Mouse (Mus musculus) spleen, adult 18-20 months (tissue): ENCODE measurements around the gene Adgb.
"Not testable (repeated sequence)": the region's sequence is repeated elsewhere in the genome, so short reads cannot be mapped to it uniquely, and the experiment has no call there.

Source experiments
- DNase-seq, 2 experiments: peaks; one replicate each; pipeline ENCODE4 v3.0.0; 2022; ENCODE audit warnings: mixed read lengths in 2 of 2

Adgb gene

DNA sequence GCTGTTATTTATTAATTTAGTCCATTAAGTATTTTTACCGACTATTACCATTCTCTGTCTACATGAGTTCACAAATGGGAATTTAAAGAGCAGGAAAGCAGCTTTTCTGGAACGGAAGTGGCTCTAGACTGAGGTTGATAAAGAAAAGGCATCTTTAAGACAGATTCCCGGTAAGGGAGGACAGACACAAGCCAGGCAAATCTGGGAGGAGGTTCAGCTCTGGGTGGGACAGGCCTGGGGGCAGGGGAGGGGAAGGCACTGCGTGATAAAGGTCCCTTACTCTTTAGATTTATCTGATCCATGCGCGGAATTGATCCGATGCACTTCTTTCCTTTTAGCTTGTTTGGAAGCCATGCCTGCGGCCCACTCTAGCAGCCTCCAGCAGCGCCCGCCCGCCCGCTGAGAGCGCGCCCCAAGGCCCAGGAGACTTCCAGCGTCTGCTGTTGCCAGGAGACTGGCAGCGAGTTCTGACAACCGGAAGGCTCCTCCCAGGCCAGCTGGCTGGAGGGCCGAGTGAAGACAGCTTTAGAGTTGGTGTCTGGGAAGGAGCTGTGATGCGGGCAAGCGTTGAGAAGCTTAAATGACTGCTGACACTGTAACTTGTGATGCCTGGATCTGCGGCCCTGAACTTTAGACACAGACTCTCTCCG lies at the start of gene Adgb:
Gene Adgb, minus strand, starts transcription at position 366 of the 650 bp plus-strand sequence.
- peak in 1 of 2 experiments; percentile 10 for DNase-seq

DNA sequence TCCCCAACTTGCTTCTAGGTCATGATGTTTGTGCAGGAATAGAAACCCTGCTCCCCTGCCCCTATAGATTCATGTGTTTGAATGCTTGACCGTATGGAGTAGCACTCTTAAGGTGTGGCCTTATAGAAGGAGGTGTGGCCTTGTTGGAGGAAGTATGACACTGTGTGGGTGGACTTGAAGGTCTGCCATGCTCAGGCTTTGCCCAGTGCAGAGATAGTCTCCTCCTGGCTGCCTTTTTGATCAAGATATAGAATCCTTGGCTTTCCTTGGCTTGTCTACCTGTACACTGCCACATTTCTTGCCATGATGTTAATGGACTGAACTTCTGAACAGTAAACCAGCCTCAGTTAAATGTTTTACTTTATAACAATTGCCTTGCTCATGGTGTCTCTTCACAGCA lies 8.0 kb upstream of the Adgb start:
- DNase-seq, result no peak

DNA sequence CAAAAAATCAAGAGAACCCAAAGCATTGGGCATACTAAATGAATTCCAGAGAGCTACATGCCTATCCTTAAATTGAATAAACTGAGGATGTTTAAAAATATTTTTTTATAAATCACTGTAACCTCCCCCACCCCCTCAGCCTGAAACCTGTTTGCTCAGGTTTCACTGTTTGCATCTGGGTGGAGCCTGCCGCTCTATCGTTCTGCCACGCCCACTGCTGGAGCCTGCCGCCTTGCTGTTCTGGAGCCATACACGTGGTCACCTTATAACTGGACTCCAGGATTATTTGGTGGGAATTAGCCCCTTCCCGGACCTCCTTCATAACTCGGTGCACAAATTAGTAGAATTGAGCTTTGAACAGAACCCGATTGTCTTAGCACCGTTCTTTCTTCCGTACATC lies 5.3 kb upstream of the Adgb start:
- DNase-seq, result not testable (repeated sequence)

DNA sequence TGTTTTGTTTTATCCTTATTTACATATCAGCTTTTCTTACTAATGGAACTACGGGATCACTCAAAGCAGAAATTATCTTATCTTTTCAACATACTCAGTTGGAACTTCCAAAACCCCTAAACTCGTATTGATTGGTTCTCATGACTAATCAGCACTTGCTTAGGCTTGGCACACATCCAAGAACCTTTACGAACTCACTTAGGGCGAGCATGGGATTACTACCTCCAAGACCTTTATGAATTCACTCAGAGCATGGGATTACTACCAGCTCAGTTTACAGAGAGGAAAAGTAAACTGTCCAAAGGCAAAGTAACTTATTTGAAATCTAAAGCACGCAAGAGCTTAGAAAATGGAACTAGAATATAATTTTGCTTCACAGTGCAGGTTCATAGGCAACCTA lies 4.8 kb upstream of the Adgb start:
- DNase-seq, result no peak

DNA sequence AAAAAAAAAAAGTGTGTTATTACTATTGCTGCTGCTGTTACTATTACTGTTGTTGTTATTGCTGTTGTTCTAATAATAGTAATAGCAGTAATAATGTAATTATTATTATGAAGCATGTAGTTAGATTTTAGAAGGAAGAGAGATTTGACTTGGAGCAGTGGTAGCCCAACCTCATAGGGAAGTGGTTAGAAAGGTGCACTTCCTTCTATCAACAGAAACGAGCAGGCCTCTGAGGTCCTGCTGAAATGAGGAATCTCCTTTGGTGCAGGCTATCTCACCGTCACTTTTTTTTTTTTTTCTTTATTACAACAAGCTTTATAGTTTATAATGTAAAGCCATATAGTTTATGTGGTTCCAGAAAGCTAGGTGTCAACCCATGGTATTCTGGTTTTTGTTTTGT lies 4.4 kb upstream of the Adgb start:
- no peak for DNase-seq

DNA sequence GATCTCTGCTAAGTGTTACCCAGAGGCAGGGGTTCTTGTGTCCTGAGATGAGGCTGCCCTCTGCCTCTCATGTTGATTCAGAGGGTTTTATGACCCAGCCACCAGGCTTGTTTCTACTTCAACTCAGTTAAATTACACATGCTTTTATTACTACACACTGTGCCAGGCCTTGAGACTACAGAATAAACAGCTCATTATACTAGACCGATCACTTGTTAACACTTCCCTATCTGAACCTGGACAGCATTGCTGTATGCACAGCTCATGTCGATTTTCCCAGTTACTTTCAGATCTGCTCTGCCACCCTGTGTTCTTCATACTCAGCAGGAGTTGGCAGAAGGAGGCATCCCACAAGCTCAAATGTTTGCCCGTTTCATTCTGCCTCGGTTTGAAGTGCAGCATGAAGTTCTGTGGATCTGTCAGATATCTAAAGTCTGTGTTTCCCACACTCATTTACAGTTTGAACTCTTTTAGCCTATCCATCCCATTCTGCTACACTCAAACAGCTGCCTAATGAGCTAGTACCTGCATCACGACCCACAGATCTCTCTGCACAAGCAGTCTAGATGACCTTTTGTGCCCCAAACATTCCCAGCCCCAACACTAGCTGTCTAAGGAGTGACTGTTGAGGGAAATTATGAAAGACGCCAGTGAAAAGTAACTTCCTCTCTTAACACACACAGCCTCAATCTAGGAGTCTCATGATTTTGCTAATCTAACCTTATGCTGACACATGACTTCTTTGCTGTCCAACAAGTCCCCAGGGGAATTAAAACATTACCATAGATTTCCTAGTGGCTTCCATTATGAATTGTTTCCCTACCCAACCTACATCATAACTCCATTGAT lies 3.2 kb downstream of the Adgb start:
- DNase-seq, result no peak

DNA sequence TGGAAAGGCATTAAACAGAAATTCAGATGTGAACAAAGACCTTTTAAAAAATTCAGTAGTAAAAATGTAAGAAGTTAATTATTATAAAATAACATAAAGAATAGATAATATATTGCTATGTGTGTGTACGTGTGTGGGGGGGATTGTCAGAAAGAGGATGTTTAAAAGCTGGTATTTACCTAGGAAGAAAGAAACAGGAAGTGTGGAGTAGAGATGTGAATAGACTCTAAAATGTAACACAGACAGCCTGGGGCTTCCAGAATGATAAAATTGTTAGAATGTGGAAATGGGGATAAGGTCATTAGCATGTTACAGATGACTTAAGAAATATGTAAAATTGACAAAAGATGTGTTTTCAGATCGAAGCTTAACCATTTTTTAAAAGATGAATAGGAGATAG lies 12.0 kb downstream of the Adgb start:
- no peak for DNase-seq

DNA sequence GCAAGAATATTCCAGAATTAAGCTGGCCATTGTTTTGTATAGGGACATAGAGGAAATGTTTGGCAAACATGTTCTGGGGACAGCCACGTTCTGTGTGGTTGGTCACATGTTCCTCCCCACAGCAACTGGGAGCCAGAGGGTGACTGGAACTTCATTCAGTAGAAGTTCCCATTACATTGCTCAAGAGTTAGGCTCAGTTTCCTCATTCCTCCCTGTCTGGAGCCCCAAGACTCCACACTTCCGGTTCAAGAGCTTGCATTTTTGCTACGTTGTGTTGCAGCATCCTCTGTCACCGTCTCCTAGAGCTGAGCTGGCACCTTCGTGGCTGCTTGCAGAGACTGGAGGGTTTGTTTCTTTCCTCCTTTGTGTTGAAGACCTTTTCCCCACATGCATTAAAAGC lies 15.1 kb downstream of the Adgb start:
- no peak for DNase-seq

DNA sequence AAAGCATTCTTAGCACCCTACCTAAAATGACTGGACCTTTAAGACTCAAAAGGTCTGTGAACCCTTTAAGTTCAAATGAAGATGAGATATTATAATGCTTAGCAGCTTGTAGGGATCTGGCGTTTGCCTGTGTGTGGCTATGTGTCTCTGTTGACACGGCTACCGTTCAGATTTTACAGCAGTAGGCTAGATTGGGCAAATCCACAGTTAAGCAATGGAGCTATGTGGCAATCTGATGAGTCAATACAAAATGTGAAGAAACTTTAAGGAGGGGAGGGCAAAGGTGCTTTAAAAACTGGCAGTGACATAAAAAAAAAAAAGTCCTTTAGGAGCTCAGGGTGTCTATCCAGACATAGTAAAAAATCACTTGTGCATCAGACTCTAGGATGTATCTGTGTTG lies 23.1 kb downstream of the Adgb start:
- no peak for DNase-seq

DNA sequence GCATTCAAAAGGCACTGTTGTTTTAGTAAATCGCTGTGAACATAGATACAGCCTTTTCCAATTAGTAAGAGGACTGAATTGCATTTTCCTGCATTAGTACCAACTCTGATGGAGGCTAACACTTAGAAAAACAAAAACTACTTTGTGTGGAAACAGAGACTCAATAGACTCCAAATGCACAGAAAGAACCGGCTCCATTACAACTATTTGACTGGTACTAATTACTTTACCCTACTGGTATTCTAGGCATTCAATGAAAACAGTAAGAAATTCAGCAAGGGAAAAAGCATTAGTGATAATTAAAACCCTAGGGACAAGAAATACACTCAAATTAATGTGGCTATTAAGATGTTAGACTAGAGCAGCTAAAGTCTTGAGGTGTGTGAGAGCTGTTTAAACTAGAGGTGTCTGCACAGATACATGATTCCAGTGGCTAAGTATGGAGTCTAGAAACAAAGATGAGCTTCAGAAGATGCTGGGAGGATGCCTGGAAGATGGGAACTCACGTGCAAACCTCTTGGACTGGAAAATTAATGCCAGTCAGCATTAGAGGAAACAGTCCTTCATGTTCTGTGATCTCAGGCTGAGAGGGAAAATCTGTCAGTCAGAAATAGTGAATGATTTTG lies 27.2 kb downstream of the Adgb start:
- DNase-seq, result no peak

DNA sequence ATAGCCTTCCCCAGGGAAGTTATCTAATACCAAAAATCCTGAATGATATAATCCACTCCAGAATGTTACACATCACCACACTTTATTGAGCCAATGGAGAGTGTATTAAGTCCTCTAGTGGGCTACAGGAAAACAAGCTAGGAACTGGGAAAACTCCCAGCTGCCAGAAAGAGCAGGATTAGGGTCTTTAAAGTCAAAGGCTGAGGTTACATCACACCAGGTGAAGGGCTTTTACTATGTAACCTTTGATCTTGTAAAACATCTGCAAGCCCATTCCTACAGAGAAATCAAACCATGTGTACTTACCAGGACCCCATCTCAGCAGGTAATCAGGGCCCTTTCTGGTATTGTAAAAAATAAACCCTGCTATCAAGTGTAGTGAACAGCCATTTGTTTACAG lies 28.6 kb downstream of the Adgb start:
- DNase-seq, result no peak

DNA sequence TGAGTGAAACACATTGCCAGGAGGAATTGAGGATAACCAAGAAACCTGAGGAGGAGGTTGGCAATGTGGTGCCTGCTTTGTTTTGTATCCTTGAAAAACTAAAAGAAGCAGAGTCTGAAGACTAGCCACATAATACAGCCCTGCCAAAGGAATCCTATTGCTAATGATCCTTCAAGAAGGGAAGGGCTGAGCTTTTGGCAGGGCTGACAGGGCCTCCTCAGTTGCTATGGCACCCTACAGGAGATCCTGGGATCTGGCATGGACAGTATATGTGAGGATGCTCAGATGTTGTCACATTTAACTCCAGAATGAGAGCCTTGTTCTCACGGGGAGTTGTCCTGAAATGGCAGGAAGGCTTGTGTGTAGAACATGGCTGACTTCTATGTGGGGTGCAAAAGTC lies 37.1 kb downstream of the Adgb start:
- DNase-seq, result no peak

DNA sequence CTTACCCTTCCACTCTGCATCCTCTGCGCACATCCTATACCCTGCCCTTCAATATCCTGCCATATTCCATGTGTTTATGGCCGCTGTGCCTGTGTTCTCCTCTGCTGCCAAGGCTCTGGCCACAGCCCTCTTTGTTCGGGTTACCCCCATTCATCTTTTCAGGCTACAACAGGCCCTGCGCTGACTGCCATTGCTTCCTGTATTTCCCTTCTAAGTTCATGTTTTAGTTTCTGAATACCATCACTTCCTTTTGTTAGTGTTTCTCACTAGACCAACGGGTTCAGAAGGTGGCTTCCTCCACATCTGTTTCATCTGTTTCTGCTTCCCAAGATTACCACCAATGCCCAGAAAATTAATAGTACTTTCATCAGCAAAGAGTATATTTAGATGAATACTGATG lies 42.5 kb downstream of the Adgb start:
- no peak for DNase-seq

DNA sequence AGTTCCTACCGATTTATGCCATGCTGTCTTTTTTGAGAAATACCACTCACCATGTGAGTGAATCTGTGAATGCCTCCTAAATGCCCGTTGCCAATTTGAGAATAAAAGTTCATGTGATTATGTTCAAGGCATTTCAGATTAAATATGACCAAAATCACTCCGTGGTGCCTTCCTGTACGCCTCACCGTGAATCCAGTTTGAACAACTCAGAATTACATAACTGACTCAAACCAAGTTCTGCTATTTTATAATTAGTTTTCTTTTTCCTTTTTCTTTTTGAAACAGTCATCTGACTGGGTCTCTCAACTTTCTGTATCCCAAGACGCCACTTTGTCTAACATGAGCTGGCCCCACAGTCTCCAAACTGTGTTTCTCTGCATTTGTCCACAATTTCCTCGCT lies 43.1 kb downstream of the Adgb start:
- DNase-seq, result no peak

DNA sequence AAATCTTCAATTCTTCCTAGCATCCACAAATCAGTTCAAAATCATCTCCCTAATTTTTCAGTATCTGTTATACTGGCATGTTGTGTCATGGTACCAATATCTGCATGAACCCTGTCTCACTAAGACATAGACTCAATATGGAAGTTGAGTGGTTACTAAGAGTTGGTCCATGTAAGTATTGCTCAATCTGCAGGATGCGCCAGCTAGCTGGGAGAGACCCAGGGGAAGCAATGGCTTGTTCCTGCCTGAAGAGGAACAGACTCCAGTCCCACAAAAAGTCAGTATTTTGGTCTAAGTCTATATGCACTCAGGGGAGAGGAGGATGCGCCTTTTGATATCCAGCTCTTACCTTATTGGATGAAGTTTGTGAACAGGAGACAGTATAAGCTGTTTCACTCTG lies 47.7 kb downstream of the Adgb start:
- DNase-seq, result no peak

DNA sequence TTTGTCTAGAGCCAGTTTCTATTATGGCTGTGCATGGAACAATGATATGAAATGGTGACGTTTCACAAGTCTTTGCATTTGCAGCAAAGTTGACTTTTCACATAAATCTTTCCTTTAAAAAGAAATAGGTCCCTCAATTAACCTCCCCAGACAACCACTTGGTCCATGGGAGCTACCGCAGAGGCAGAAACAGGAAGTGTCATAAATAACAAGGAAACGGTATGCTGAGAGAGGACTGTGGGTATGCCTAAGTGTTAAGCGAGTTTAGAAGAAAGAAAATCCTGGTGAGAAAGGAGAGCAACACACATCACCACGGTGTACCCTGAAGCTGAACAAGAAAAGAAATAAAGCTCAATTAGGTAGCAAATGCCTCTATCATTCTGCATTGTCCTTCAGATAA lies 61.1 kb downstream of the Adgb start:
- DNase-seq, result no peak

DNA sequence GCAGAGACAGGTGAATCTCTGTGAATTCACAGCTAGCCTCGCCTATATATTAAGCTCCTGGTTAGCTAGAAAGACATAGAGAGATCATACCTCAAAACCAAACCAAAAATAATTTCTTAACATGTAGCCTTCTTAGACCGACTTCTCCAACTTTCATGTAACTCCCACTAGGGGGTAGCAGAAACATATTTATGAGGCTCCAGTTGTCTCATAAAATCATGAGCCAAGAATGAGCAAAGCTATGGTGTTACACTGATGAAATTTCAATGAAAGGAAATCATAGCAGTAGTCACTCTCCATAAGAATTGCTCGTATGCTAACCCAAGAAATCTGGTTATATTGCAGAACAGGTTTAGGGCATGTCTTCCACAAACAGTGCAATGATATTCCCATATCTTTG lies 64.0 kb downstream of the Adgb start:
- no peak for DNase-seq

DNA sequence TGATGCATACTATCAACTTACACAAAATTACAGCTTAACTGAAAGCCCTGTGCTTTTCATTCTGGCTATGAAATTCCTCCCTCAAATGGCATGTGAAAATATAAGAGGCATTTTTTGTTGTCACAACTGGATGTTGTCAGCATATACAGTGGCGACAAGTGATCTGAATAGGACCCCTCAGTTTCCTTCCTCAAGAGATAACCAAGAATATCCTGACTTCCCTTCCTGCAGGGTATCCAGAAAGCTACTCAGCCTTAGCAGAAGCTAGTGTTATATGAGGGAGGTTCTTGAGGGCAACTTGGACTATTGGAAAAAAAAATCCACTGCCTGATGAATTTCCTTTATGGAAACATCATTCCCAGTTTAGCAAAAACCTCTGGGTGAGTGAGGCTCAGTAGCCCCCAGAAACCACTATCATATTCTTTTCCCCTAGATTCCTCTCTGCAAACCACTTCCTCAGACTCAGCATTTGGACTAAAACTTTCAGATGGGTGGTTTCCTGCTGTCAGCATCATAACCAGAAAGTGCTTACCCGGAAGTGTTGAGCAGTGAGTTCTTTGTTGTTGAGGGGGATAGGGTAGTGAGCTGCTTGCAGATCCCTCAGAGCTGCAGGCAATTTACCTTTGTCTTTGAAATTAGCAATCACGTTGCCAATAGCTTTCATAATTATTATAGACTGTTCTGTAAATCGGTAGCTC lies 76.2 kb downstream of the Adgb start:
- no peak for DNase-seq

DNA sequence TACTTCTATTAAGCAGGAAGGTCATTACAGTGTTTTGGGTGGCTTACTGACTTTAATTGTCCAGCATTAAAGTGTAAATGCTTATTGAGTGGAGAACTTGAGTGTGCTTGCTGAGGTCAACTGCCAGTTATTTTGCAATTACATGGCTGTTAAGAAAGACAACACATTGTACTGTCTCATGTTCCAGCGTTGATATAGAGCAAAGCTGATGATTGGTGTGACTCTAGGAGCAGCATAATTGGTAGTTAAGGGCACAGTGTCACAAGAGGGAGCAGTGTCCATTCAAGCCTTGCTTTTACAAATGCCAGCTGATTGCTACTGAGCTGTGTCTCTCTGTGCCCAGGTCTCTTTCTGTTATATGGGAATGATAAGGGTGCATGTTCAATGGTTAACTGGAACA lies 97.5 kb downstream of the Adgb start:
- DNase-seq, result no peak

DNA sequence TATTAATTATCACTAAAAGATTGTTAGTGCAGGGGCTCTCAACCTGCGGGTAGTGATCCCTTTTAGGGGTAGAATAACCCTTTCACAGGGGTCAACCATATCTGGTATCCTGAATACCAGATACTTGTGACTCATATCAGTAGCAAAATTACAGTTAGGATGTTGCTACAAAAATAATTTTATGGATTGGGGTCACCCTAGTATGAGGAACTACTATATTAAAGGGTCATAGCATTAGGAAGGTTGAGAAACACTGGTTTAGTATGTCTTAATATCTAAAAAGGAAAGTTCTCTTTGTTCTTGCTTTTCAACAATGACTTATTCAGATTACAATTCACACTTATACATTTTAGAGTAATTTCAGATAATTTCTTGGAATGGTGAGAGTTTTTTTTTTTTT lies 108.1 kb downstream of the Adgb start:
- no peak for DNase-seq

DNA sequence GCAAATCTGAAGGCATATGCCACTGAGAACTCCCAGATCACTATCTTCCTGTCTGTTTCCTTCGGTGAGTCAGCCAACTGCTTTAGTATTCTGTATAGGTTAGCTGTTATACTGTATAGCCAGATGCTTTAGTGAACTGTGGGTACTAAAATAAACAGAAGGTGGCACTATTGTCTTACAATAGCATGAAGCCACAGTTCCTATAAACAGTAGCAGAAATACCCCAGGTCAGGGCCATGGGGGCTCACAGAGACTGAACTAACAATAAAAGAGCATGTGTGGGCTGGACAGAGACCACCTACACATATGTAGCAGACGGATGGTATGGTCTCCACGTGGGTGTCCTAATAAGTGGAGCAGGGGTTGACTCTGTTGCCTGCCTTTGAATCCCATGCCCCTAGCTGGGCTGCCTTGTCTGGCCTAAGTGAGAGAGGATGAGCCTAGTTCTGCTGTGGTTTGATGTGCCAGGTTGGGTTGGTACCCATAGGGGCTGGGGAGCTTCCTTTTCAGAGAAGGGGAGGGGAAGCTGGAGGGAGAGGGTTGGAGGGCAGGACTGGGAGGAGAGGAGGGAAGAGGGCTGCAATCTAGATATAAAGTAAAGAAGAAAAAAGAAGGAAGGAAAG lies 116.4 kb downstream of the Adgb start:
- DNase-seq, result no peak

DNA sequence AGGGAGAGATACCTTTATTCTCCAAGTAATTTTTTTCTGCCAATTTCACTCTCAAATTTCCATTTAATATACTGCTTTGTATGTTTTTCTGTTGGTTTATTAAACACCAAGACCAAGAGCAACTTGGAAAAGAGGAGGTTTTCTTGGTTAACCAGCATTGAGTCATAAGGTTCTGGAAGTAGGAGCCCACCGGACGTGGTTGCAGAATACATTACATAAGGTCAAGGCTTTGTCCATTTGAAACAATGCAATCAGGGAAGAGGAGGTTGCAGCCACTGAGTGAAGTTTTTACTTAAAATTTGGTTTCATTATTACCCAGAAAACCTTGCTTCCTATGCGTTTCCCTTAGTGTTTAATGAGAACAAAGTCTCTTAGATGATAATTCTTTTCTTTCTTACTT lies 119.9 kb downstream of the Adgb start:
- DNase-seq, result no peak

DNA sequence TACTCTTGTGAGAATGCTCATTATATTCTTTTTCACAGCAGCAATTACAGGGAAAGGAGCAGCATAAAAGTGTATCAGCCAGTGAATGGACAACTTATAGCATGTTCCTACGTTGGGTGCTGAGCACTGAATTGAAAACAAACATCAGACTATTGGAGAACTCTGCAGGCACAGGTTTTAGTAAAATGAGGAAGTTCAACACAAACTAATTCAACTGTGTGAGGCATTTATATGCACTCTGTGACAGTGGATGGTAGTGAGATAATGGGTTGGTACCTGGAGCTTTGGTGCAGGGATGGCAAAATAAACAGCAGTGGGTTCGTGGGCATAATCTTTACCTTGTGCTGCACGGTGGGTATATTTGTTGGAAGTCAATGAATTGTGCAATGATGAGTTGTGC lies 121.6 kb downstream of the Adgb start:
- DNase-seq, result no peak
